Mouse (Mus musculus): ENCODE measurements around the gene Apol6. TPM values are rescaled to one million over a fixed set of nuclear protein-coding genes. Genes with fewer than 3 reads are reported as not detected.
A peak's percentile ranks its signal among the peaks of the same experiment; 100 is the strongest.

Apol6 gene
- polyA plus RNA-seq, 1 experiment from 2014 or later: not detected

- no peaks in the 10 kb centered on the region for H3K36me3 ChIP-seq (ENCODE audit: control insufficient read depth, insufficient read depth, low read length)
- H3K9me3 ChIP-seq (ENCODE audit: control insufficient read depth, low read length): no peaks in the 10 kb centered on the region
- no peak for DNase-seq (ENCODE audit: low spot score, missing footprints)
- no peak overlapping the region for H3K4me2 ChIP-seq
- WGBS: 87% methylated on average over 3 of the region's 3 CpGs
- H3K9ac ChIP-seq (ENCODE audit: low read length): no peak overlapping the region
- no peak for ATAC-seq (ENCODE audit: low FRiP score)
- H3K4me1 ChIP-seq (ENCODE audit: control insufficient read depth, insufficient read depth, low read length): peaks cover 5% of the 10 kb centered on the region; the same call in 1 of the 2 replicates
- no peaks in the 10 kb centered on the region for H3K27me3 ChIP-seq (ENCODE audit: control insufficient read depth, insufficient read depth, low read length)
- H3K4me3 ChIP-seq (ENCODE audit: low read depth, low read length): no peak overlapping the region
- no peak overlapping the region for H3K27ac ChIP-seq (ENCODE audit: low read depth, low read length)
These were observed 17.4 kb upstream of the Apol6 start for GRCm38 (mm10) chr15:77027117-77027516.

DNA sequence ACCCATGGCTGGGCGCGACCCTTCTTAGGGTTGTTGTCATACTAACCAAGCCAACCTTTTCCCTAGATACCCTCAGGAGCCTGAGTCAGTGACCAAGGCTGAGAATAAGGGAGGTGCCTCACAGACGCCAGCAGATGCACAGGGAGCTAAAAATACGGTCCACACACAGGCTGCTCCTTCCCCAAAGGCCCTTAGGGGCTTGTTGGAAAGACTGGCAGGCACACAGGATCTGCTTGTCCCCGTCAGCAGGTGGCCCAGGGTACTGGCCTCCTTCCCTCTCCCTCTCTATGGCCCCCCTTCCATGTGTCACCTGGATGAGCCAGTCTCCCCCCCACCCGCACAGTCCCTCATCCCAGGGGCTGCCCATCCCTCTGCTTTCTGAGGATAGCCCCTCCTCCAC is 16.9 kb upstream of the Apol6 start:
- no peak overlapping the region for H3K9ac ChIP-seq (ENCODE audit: low read length)
- H3K4me1 ChIP-seq (ENCODE audit: control insufficient read depth, insufficient read depth, low read length): peaks cover 5% of the 10 kb centered on the region; the same call in 1 of the 2 replicates
- no peaks in the 10 kb centered on the region for H3K36me3 ChIP-seq (ENCODE audit: control insufficient read depth, insufficient read depth, low read length)
- DNase-seq (ENCODE audit: low spot score, missing footprints) (no peak), ATAC-seq (ENCODE audit: low FRiP score) (no peak)
- no peaks in the 10 kb centered on the region for H3K9me3 ChIP-seq (ENCODE audit: control insufficient read depth, low read length)
- H3K27ac ChIP-seq (ENCODE audit: low read depth, low read length): no peak overlapping the region
- H3K27me3 ChIP-seq (ENCODE audit: control insufficient read depth, insufficient read depth, low read length): no peaks in the 10 kb centered on the region
- WGBS: 74% methylated on average over 6 of the region's 6 CpGs
- H3K4me2 ChIP-seq: no peak overlapping the region
- no peak overlapping the region for H3K4me3 ChIP-seq (ENCODE audit: low read depth, low read length)

DNA sequence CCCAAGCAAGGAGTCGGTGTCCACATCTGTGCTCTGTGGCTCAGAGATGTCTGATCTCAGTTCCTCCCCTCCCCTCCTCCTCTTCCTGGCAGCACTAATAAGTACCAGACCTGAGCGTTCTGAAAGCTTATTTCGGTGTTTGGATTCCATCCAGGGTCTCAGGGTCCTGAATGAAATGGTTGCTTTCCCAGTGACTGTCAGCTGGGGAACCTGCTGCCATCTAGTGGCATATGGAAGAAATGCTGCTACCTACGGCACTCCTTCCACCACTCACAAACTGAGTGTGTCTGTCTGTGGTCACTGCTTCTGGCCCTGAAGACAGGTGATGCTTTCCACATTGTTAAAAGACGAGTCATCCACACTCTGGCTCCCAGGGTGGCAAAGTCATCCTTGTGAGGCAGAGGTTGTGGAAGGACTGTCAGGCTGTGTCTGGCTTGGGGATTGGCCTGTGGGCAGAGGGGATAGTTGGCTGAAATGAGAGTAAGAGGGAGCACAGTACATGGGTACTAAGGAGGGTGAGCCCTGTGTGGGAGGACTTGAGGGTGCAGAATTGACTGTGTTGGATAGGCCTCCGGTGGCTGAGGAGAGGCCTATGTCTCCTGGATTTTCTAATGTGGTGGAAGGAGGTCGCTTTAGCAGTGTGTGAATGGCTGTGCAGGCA is 15.1 kb upstream of the Apol6 start:
- no peaks in the 10 kb centered on the region for H3K36me3 ChIP-seq (ENCODE audit: control insufficient read depth, insufficient read depth, low read length)
- no peak overlapping the region for H3K4me3 ChIP-seq (ENCODE audit: low read depth, low read length)
- no peaks in the 10 kb centered on the region for H3K9me3 ChIP-seq (ENCODE audit: control insufficient read depth, low read length)
- 36% methylated on average over 7 of the region's 7 CpGs for WGBS
- no peaks in the 10 kb centered on the region for H3K27me3 ChIP-seq (ENCODE audit: control insufficient read depth, insufficient read depth, low read length)
- DNase-seq (ENCODE audit: low spot score, missing footprints) (peak; percentile 95), ATAC-seq (ENCODE audit: low FRiP score) (no peak)
- no peak overlapping the region for H3K4me2 ChIP-seq
- H3K27ac ChIP-seq (ENCODE audit: low read depth, low read length): no peak overlapping the region
- H3K9ac ChIP-seq (ENCODE audit: low read length): no peak overlapping the region
- peaks cover 5% of the 10 kb centered on the region; the same call in 1 of the 2 replicates for H3K4me1 ChIP-seq (ENCODE audit: control insufficient read depth, insufficient read depth, low read length)

GRCm38 (mm10) chr15:77031271-77031670 is 13.3 kb upstream of the Apol6 start:
- H3K4me1 ChIP-seq (ENCODE audit: control insufficient read depth, insufficient read depth, low read length): no peaks in the 10 kb centered on the region
- no peak overlapping the region for H3K27ac ChIP-seq (ENCODE audit: low read depth, low read length)
- DNase-seq (ENCODE audit: low spot score, missing footprints) (no peak), ATAC-seq (ENCODE audit: low FRiP score) (no peak)
- no peak overlapping the region for H3K4me3 ChIP-seq (ENCODE audit: low read depth, low read length)
- no peaks in the 10 kb centered on the region for H3K27me3 ChIP-seq (ENCODE audit: control insufficient read depth, insufficient read depth, low read length)
- no peaks in the 10 kb centered on the region for H3K36me3 ChIP-seq (ENCODE audit: control insufficient read depth, insufficient read depth, low read length)
- H3K4me2 ChIP-seq: no peak overlapping the region
- no peaks in the 10 kb centered on the region for H3K9me3 ChIP-seq (ENCODE audit: control insufficient read depth, low read length)
- WGBS: 50% methylated on average over 3 of the region's 3 CpGs
- no peak overlapping the region for H3K9ac ChIP-seq (ENCODE audit: low read length)

GRCm38 (mm10) chr15:77034526-77034925 is 10.0 kb upstream of the Apol6 start:
- ATAC-seq (ENCODE audit: low FRiP score) (no peak), DNase-seq (ENCODE audit: low spot score, missing footprints) (no peak)
- Histone ChIP-seq H3K4me2 (no peak overlapping the region), H3K4me3 (ENCODE audit: low read depth, low read length) (no peak overlapping the region), H3K9me3 (ENCODE audit: control insufficient read depth, low read length) (no peaks in the 10 kb centered on the region), H3K27me3 (ENCODE audit: control insufficient read depth, insufficient read depth, low read length) (no peaks in the 10 kb centered on the region), H3K36me3 (ENCODE audit: control insufficient read depth, insufficient read depth, low read length) (no peaks in the 10 kb centered on the region), H3K4me1 (ENCODE audit: control insufficient read depth, insufficient read depth, low read length) (no peaks in the 10 kb centered on the region), H3K9ac (ENCODE audit: low read length) (no peak overlapping the region), H3K27ac (ENCODE audit: low read depth, low read length) (no peak overlapping the region)
- 75% methylated on average over 6 of the region's 6 CpGs for WGBS

- no peaks in the 10 kb centered on the region for H3K36me3 ChIP-seq (ENCODE audit: control insufficient read depth, insufficient read depth, low read length)
- H3K9ac ChIP-seq (ENCODE audit: low read length): no peak overlapping the region
- H3K4me2 ChIP-seq: no peak overlapping the region
- no peak for ATAC-seq (ENCODE audit: low FRiP score)
- no peak for DNase-seq (ENCODE audit: low spot score, missing footprints)
- H3K27me3 ChIP-seq (ENCODE audit: control insufficient read depth, insufficient read depth, low read length): no peaks in the 10 kb centered on the region
- no peak overlapping the region for H3K4me3 ChIP-seq (ENCODE audit: low read depth, low read length)
- no peaks in the 10 kb centered on the region for H3K4me1 ChIP-seq (ENCODE audit: control insufficient read depth, insufficient read depth, low read length)
- H3K9me3 ChIP-seq (ENCODE audit: control insufficient read depth, low read length): no peaks in the 10 kb centered on the region
- no peak overlapping the region for H3K27ac ChIP-seq (ENCODE audit: low read depth, low read length)
- WGBS: 83% methylated on average over 3 of the region's 3 CpGs
These were observed 8.9 kb upstream of the Apol6 start for GRCm38 (mm10) chr15:77035643-77036042.

DNA sequence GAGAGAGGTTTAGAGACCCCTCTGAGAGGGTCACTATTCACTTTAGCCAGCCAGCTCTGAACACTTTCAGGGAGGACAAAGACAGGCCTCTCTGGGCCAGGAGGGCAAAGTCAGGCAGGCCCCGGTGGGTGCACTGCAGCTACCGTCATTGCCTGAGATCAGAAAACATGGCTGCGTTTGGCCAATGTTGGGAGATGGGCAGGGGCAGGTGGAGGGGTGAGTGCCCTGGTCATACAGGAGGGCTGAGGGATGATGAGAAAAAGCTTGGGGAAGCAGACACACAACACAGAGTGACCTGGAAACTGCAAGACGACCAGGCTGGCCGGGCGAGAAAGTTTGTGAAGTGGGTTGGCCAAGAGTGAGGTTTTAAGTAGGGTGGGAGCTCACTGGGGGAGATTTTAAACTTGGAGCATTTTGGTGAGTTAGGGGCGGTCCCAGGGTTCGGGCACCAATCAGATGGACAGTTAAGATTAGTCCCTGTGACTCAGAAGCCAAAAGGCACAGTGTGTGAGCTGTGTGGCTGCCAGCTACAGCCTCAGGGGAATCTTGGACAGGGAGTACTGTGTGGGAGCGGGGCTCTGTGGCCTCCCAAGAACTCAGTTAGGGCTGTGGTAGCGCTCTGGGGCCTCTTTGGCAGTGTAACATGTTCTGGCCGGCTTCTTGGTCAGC is 8.1 kb upstream of the Apol6 start:
- H3K36me3 ChIP-seq (ENCODE audit: control insufficient read depth, insufficient read depth, low read length): no peaks in the 10 kb centered on the region
- DNase-seq (ENCODE audit: low spot score, missing footprints) (no peak), ATAC-seq (ENCODE audit: low FRiP score) (0 out of 2 replicates have a peak, but pooled peaks have one; percentile 30)
- no peak overlapping the region for H3K9ac ChIP-seq (ENCODE audit: low read length)
- 83% methylated on average over 11 of the region's 11 CpGs for WGBS
- no peaks in the 10 kb centered on the region for H3K4me1 ChIP-seq (ENCODE audit: control insufficient read depth, insufficient read depth, low read length)
- no peak overlapping the region for H3K4me2 ChIP-seq
- H3K9me3 ChIP-seq (ENCODE audit: control insufficient read depth, low read length): no peaks in the 10 kb centered on the region
- no peaks in the 10 kb centered on the region for H3K27me3 ChIP-seq (ENCODE audit: control insufficient read depth, insufficient read depth, low read length)
- H3K4me3 ChIP-seq (ENCODE audit: low read depth, low read length): no peak overlapping the region
- no peak overlapping the region for H3K27ac ChIP-seq (ENCODE audit: low read depth, low read length)

DNA sequence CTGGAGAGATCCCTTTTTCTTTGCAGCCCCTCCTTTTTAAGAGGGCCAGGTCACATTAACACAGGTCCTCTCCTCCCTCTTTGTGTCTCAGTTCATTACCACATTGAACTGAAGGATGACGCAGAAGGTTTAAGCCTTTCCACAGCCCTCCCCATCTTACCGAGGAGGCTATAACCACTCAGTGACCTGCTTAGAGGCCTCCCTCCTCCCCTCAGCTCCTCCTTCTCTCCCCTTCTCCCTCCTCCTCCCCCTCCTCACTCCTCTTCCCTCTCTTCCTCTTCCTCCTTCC is 7.6 kb upstream of the Apol6 start:
- H3K4me2 ChIP-seq: no peak overlapping the region
- WGBS: 56% methylated on average over 2 of the region's 2 CpGs
- H3K27me3 ChIP-seq (ENCODE audit: control insufficient read depth, insufficient read depth, low read length): no peaks in the 10 kb centered on the region
- ATAC-seq (ENCODE audit: low FRiP score) (no peak), DNase-seq (ENCODE audit: low spot score, missing footprints) (no peak)
- H3K27ac ChIP-seq (ENCODE audit: low read depth, low read length): no peak overlapping the region
- H3K9ac ChIP-seq (ENCODE audit: low read length): no peak overlapping the region
- no peak overlapping the region for H3K4me3 ChIP-seq (ENCODE audit: low read depth, low read length)
- H3K36me3 ChIP-seq (ENCODE audit: control insufficient read depth, insufficient read depth, low read length): no peaks in the 10 kb centered on the region
- no peaks in the 10 kb centered on the region for H3K4me1 ChIP-seq (ENCODE audit: control insufficient read depth, insufficient read depth, low read length)
- H3K9me3 ChIP-seq (ENCODE audit: control insufficient read depth, low read length): no peaks in the 10 kb centered on the region

GRCm38 (mm10) chr15:77037278-77038161 is 7.0 kb upstream of the Apol6 start:
- H3K4me2 ChIP-seq: no peak overlapping the region
- no peaks in the 10 kb centered on the region for H3K4me1 ChIP-seq (ENCODE audit: control insufficient read depth, insufficient read depth, low read length)
- H3K9me3 ChIP-seq (ENCODE audit: control insufficient read depth, low read length): no peaks in the 10 kb centered on the region
- WGBS: 48% methylated on average over 11 of the region's 11 CpGs
- DNase-seq (ENCODE audit: low spot score, missing footprints) (no peak), ATAC-seq (ENCODE audit: low FRiP score) (no peak)
- H3K4me3 ChIP-seq (ENCODE audit: low read depth, low read length): no peak overlapping the region
- no peaks in the 10 kb centered on the region for H3K36me3 ChIP-seq (ENCODE audit: control insufficient read depth, insufficient read depth, low read length)
- no peaks in the 10 kb centered on the region for H3K27me3 ChIP-seq (ENCODE audit: control insufficient read depth, insufficient read depth, low read length)
- peak overlapping the region; percentile 20; the same call in 1 of the 2 replicates for H3K27ac ChIP-seq (ENCODE audit: low read depth, low read length)
- H3K9ac ChIP-seq (ENCODE audit: low read length): no peak overlapping the region
